Mouse (Mus musculus) right cerebral cortex, adult 2 months (tissue): ENCODE data around the gene Tyrp1.

Experiments
- DNase-seq, 2 experiments: peaks; one replicate each; pipeline ENCODE4 v3.0.0; 2021 to 2022; ENCODE audit warnings: low spot score in 2 of 2

Tyrp1 gene

DNA sequence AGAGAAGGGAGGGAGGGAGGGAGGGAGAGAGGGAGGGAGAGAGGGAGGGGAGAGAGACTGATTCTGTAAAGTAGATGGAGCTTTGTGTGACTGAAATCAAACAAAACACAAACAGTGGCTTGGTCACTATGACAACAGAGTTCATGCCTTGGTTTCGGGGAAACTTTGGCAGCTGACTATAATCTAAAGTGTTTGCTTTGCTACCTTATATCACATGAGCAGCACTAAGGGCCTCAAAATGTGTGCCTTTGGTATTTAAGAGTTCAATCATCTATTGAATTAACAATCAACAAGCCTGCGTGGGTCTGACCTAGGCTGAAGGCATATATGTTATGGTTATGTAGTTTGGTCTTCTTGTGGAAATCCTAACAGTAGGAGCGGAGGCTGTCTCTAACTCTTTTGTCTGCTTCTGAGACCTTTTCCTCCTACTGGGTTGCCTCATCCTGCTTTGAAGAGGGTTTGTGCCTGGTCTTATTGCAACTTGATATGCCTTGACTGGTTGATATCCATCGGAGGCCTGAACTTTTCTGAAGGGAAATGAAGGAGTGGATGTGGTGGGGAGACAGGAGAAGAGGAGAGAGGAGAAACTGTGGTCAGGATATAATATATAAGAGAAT, 61.5 kb downstream of the Tyrp1 start:
- DNase-seq = no peak
